Mouse (Mus musculus): Measurements from ENCODE around the gene Htr5b. TPM values are rescaled to one million over a fixed set of nuclear protein-coding genes. Genes with fewer than 3 reads are reported as not detected.

The Htr5b gene
- total and polyA plus RNA-seq, 3 experiments = not detected

- Histone ChIP-seq H3K79me2 (replicated peaks; ENCODE audit: control insufficient read depth, extremely low read depth, insufficient read depth, poor library complexity, severe bottlenecking) (no peaks in the 10 kb centered on the region), H3K27me3 (replicated peaks) (no peaks in the 10 kb centered on the region), H3K9ac (ENCODE audit: insufficient read depth, low read depth) (no peak overlapping the region), H3K36me3 (replicated peaks in 1 of 2; ENCODE audit: control insufficient read depth in 1 of 2, insufficient read depth in 1 of 2, low read length in 1 of 2) (peaks cover 43 to 98% of the 10 kb centered on the region in 2 experiments), H3K4me3 (replicated peaks in 1 of 3; ENCODE audit: low read depth in 2 of 3, low read length in 2 of 3, poor library complexity in 1 of 3) (no peak overlapping the region), H3K4me1 (ENCODE audit: control insufficient read depth in 1 of 2, insufficient read depth in 2 of 2) (peaks cover 0 to under 1% of the 10 kb centered on the region in 2 experiments; a peak in 1 of 4 replicates), H3K4me2 (ENCODE audit: insufficient read depth, low read depth, poor library complexity, severe bottlenecking) (no peak overlapping the region), H3K27ac (ENCODE audit: insufficient read depth, low read depth) (no peak overlapping the region), H3K9me3 (replicated peaks; ENCODE audit: low read length) (no peaks in the 10 kb centered on the region)
- no peak for DNase-seq (ENCODE audit: extremely low read depth)
- dilution Hi-C loops (cut with MboI; ENCODE audit: extremely low pct_ligation_motif_present, extremely low pct_unique_long_range_greater_than_20kb, low sequenced_read_pairs) (no loop called here), in situ Hi-C loops (cut with MboI; ENCODE audit: low pct_ligation_motif_present, low pct_unique_long_range_greater_than_20kb, low sequenced_read_pairs) (no loop called here)
- TF ChIP-seq JUN (IDR thresholded peaks at IDR 0.05; ENCODE audit: insufficient read depth, low read depth, low read length) = no peak
- TF ChIP-seq BHLHE40 (IDR thresholded peaks at IDR 0.05; ENCODE audit: low read depth, low read length) = no peak
- no peak for TF ChIP-seq NELFE (IDR thresholded peaks at IDR 0.05; ENCODE audit: low read depth, low read length)
- TF ChIP-seq EP300 (IDR thresholded peaks at IDR 0.05; ENCODE audit: low read length) = no peak
- TF ChIP-seq ETS1 (conservative IDR thresholded peaks at IDR 0.05; ENCODE audit: low read depth, low read length) = no peak
- TF ChIP-seq POLR2A (IDR thresholded peaks at IDR 0.05; ENCODE audit: low read depth, low read length) = no peak
- no peak for TF ChIP-seq TCF12 (IDR thresholded peaks at IDR 0.05; ENCODE audit: low read depth, low read length)
- no peak for TF ChIP-seq MAFK (IDR thresholded peaks at IDR 0.05; ENCODE audit: insufficient replicate concordance, low read length)
- TF ChIP-seq USF2 (conservative IDR thresholded peaks at IDR 0.05; ENCODE audit: low read depth, low read length) = no peak
- TF ChIP-seq IRF4 (IDR thresholded peaks at IDR 0.05; ENCODE audit: low read depth, low read length) = no peak
Observed at GRCm38 (mm10) chr1:121471503-121471902, 56.8 kb downstream of the Htr5b start.

DNA sequence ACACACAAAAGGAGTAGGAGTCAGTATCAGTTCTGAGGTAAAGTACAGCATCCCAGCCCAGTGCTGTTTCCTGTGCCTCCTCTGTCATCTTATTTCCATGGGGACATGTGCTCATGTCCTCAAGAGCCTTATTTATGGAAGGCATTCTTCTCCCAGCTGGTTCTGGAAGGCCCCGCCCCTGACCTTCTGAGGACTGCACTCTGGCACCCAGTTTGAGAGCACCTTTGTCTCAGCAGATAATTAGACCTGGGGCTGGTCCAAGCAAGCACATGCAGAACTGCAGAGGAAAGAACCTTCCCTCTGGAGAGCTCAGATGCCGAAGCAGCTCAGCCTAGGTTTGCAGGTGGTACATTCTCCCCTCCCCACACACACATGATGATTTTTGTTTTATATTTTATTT is 60.0 kb downstream of the Htr5b start:
- Histone ChIP-seq H3K4me3 (replicated peaks in 1 of 3; ENCODE audit: low read depth in 2 of 3, low read length in 2 of 3, poor library complexity in 1 of 3) (no peak overlapping the region), H3K27me3 (replicated peaks) (no peaks in the 10 kb centered on the region), H3K4me2 (ENCODE audit: insufficient read depth, low read depth, poor library complexity, severe bottlenecking) (no peak overlapping the region), H3K9me3 (replicated peaks; ENCODE audit: low read length) (no peaks in the 10 kb centered on the region), H3K36me3 (replicated peaks in 1 of 2; ENCODE audit: control insufficient read depth in 1 of 2, insufficient read depth in 1 of 2, low read length in 1 of 2) (peaks cover 41 to 98% of the 10 kb centered on the region in 2 experiments), H3K4me1 (ENCODE audit: control insufficient read depth in 1 of 2, insufficient read depth in 2 of 2) (peaks cover 0 to 20% of the 10 kb centered on the region in 2 experiments; a peak in 2 of 4 replicates), H3K9ac (ENCODE audit: insufficient read depth, low read depth) (no peak overlapping the region), H3K27ac (ENCODE audit: insufficient read depth, low read depth) (no peak overlapping the region), H3K79me2 (replicated peaks; ENCODE audit: control insufficient read depth, extremely low read depth, insufficient read depth, poor library complexity, severe bottlenecking) (no peaks in the 10 kb centered on the region)
- in situ Hi-C loops (cut with MboI; ENCODE audit: low pct_ligation_motif_present, low pct_unique_long_range_greater_than_20kb, low sequenced_read_pairs) (no loop called here), dilution Hi-C loops (cut with MboI; ENCODE audit: extremely low pct_ligation_motif_present, extremely low pct_unique_long_range_greater_than_20kb, low sequenced_read_pairs) (no loop called here)
- TF ChIP-seq MAX (IDR thresholded peaks at IDR 0.05; ENCODE audit: low read length) = no peak
- TF ChIP-seq TBP (conservative IDR thresholded peaks at IDR 0.05; ENCODE audit: low read depth, low read length) = no peak
- TF ChIP-seq ZMIZ1 (IDR thresholded peaks at IDR 0.05; ENCODE audit: low read depth, low read length) = no peak
- TF ChIP-seq POLR2AphosphoS2 (IDR thresholded peaks at IDR 0.05; ENCODE audit: low read depth, low read length) = no peak
- no peak for TF ChIP-seq USF1 (IDR thresholded peaks at IDR 0.05; ENCODE audit: low read depth, low read length)
- TF ChIP-seq NELFE (IDR thresholded peaks at IDR 0.05; ENCODE audit: low read depth, low read length) = no peak
- no peak for TF ChIP-seq RCOR1 (conservative IDR thresholded peaks at IDR 0.05; ENCODE audit: low read depth, low read length)
- no peak for TF ChIP-seq CTCF (conservative IDR thresholded peaks at IDR 0.05 in 1 of 2, IDR thresholded peaks at IDR 0.05 in 1 of 2; ENCODE audit: low read depth in 2 of 2, low read length in 2 of 2)
- TF ChIP-seq CHD2 (IDR thresholded peaks at IDR 0.05; ENCODE audit: low read length) = no peak
- no peak for TF ChIP-seq USF2 (conservative IDR thresholded peaks at IDR 0.05; ENCODE audit: low read depth, low read length)
- TF ChIP-seq NRF1 (IDR thresholded peaks at IDR 0.05; ENCODE audit: low read depth, low read length) = no peak
- TF ChIP-seq KAT2A (IDR thresholded peaks at IDR 0.05; ENCODE audit: insufficient replicate concordance, low read length) = no peak
- no peak for TF ChIP-seq SMC3 (IDR thresholded peaks at IDR 0.05; ENCODE audit: low read depth, low read length)
- no peak for TF ChIP-seq UBTF (IDR thresholded peaks at IDR 0.05; ENCODE audit: low read depth, low read length)
- TF ChIP-seq HCFC1 (IDR thresholded peaks at IDR 0.05; ENCODE audit: low read depth, low read length) = no peak
- TF ChIP-seq MEF2A (IDR thresholded peaks at IDR 0.05; ENCODE audit: borderline replicate concordance, low read depth, low read length) = no peak
- no peak for TF ChIP-seq MYC (IDR thresholded peaks at IDR 0.05; ENCODE audit: low read depth, low read length)
- no peak for TF ChIP-seq POLR2A (IDR thresholded peaks at IDR 0.05; ENCODE audit: low read depth, low read length)
- no peak for TF ChIP-seq MAZ (IDR thresholded peaks at IDR 0.05; ENCODE audit: low read depth, low read length)
- DNase-seq (ENCODE audit: extremely low read depth) = no peak

Measured in CH12.LX (cell line).